Mouse (Mus musculus) liver, embryonic 14.5 days (tissue): ENCODE data around the gene A730049H05Rik.

ENCODE experiments used
- CTCF ChIP-seq: IDR thresholded peaks from 2 replicates; pipeline ENCODE4 v1.5.1; 2016; ENCODE audit warnings: antibody characterized with exemption, low read depth, control low read depth
- EP300 ChIP-seq: IDR thresholded peaks from 2 replicates; pipeline ENCODE4 v1.6.1; 2016; ENCODE audit warnings: antibody characterized with exemption, low read depth

DNA sequence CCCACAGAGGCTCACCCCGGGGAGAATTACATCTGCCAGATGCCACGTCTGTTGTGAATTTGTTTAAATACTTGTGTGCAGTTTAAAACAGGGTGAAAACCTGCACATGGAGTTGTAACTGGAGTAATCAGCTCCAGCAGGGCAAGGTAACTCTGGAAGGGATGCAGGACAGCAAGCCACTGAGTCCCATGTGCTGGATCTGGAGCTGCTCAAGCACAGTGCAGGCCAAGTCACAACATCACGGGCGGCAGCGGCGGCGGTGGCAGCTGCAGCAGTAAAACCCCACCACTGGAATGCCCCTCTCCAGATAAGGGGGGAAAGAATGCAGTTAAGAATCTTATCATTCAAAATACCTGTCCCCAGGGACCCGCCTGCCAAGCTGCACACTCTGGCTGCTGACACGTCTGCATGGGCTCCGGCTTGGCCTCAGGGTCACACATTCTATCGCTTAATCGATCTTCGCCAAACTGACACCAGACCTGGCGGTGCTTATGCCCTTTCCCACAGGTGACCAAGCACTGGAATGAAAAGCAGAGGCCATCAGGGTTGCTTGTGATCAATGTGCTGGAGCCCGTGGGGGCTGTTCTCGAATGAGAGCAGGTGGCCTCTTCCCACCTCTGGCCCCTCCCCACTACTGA lies 53.4 kb downstream of the A730049H05Rik start:
- TF ChIP-seq EP300: no peak
- no peak for TF ChIP-seq CTCF
